Mouse (Mus musculus) left cerebral cortex, adult 8-10 months (tissue): ENCODE results near the gene Trp53bp2. TPM values are rescaled to one million over a fixed set of nuclear protein-coding genes. Genes with fewer than 3 reads are reported as not detected.

ENCODE experiments used
- DNase-seq, 2 experiments: peaks; one replicate each; pipeline ENCODE4 v3.0.0; 2022; ENCODE audit warnings: low spot score in 2 of 2
- total RNA-seq, 4 experiments: library from RNA; stranded (reverse); gene quantifications; 2 replicates each; pipeline ENCODE4 v1.2.4; 2022

Gene Trp53bp2
- total RNA-seq, 4 experiments from 2014 or later, result 23.8 to 34.0 (median 26.8) TPM

GRCm38 (mm10) chr1:182499443-182500089 is 90.6 kb downstream of the Trp53bp2 start:
- DNase-seq, result no peak

- DNase-seq, result no peak
Observed at GRCm38 (mm10) chr1:182500224-182500623, 91.3 kb downstream of the Trp53bp2 start.

GRCm38 (mm10) chr1:182500843-182501242 is 91.9 kb downstream of the Trp53bp2 start:
- DNase-seq, result no peak

GRCm38 (mm10) chr1:182501815-182502405 is 92.9 kb downstream of the Trp53bp2 start:
- no peak for DNase-seq

- no peak for DNase-seq
Observed at GRCm38 (mm10) chr1:182502491-182503050, 93.6 kb downstream of the Trp53bp2 start.

GRCm38 (mm10) chr1:182503206-182503900 is 94.4 kb downstream of the Trp53bp2 start:
- no peak for DNase-seq

- no peak for DNase-seq
Observed at GRCm38 (mm10) chr1:182504223-182504622, 95.3 kb downstream of the Trp53bp2 start.

GRCm38 (mm10) chr1:182505291-182505690 is 96.3 kb downstream of the Trp53bp2 start:
- no peak for DNase-seq

GRCm38 (mm10) chr1:182506229-182506986 is 97.4 kb downstream of the Trp53bp2 start:
- DNase-seq, result no peak

- DNase-seq, result no peak
Observed at GRCm38 (mm10) chr1:182509110-182509797, 100.3 kb downstream of the Trp53bp2 start.

- no peak for DNase-seq
Observed at GRCm38 (mm10) chr1:182511073-182511472, 102.1 kb downstream of the Trp53bp2 start.

- DNase-seq, result no peak
Observed at GRCm38 (mm10) chr1:182511778-182512177, 102.8 kb downstream of the Trp53bp2 start.

Other genes starting within 250 kb of the Trp53bp2 start
- not detected for gene Vmn1r1, start 244.7 kb upstream of the Trp53bp2 start, total RNA-seq
- 10 to 100 TPM; 73.6 to 84.7 (median 79.1) TPM for gene Degs1, start 126.4 kb upstream of the Trp53bp2 start, total RNA-seq
- gene Fbxo28, start 67.5 kb upstream of the Trp53bp2 start, total RNA-seq, result 10 to 100 TPM; 45.3 to 49.9 (median 48.9) TPM
- gene Capn2, start 108.4 kb downstream of the Trp53bp2 start, total RNA-seq, result 10 to 100 TPM; 66.6 to 73.1 (median 71.6) TPM
- under 1 TPM in 1 of 4 experiments, not detected in 3; 0.18 TPM for gene Capn8, start 155.8 kb downstream of the Trp53bp2 start, total RNA-seq